ENCODE assay signal across 9 mouse cellular contexts in the genomic region with DNA sequence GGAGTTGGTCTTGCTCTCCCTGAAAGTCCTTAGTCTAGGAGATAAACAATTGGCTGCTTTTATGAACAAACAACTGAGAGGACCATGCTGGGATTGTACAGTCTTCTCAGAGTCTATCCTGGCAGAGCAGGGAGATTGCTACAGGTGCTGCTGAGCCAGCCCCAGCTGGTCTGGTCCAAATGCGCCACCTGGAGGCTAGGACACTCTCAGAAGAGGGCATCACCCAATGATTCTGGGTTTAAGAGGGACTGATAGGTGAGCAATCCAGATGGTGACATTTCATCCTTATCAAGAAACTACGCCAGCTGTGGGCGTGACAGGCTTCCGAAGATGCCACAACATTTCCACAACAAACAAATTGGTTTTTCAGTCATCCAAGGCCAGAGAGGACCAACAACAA. TPM values are rescaled to one million over a fixed set of nuclear protein-coding genes. Genes with fewer than 3 reads are reported as not detected.
DNase-seq lines count a peak whose midpoint lies in the region; ATAC-seq and TF ChIP-seq lines count a peak whose summit lies in the region.
"Had no signal": no experiment of that assay in that cellular context is flagged by ENCODE, and none has a peak within 500 bp of the region (broad histone marks: within the 10 kb centered on the region; RNA-seq: fewer than 3 reads in every experiment).

No protein-coding gene starts in this region.

- H3K9me3 ChIP-seq in embryonic facial prominence, embryonic 14.5 days (ENCODE audit: control insufficient read depth, low read length), result no peaks in the 10 kb centered on the region
- H3K9me3 ChIP-seq: heart, embryonic 15.5 days had no signal

- intact Hi-C loops in heart, postnatal 36 days (cut with DNase I), result loop anchor here (1.0 kb wide), 2 partner anchors 195 to 954 kb away; a partner anchor contains a TSS

- no peaks in the 10 kb centered on the region; the same call in 1 of the 2 replicates for H3K4me1 ChIP-seq in bone marrow, adult 2 months (ENCODE audit: control insufficient read depth, insufficient read depth, low read length)
- no peaks in the 10 kb centered on the region for H3K4me1 ChIP-seq in embryonic facial prominence, embryonic 14.5 days (ENCODE audit: control insufficient read depth, insufficient read depth, low read length)
- H3K4me1 ChIP-seq: heart, embryonic 15.5 days had no signal

- no peak for ATAC-seq in embryonic facial prominence, embryonic 14.5 days (ENCODE audit: low read depth)

- DNase-seq in ES-CJ7 (ENCODE audit: low read depth, low spot score), result peak; percentile 75
- DNase-seq in embryonic facial prominence, embryonic 14.5 days (ENCODE audit: low spot score), result peak; percentile 68
- DNase-seq in heart, postnatal 36 days, result peak; percentile 54 to 66
- peak; percentile 17 for DNase-seq in layer of hippocampus, adult 9-11 months
- peak; percentile 75 for DNase-seq in lung, postnatal 14 days
- DNase-seq in right cerebral cortex, postnatal 10 days (ENCODE audit: low spot score in 2 of 2), result peak; percentile 42 to 76
- DNase-seq in urinary bladder, postnatal 25 days (ENCODE audit: low spot score), result peak; percentile 67

- no peak overlapping the region for H3K4me3 ChIP-seq in bone marrow, adult 2 months (replicated peaks; ENCODE audit: control insufficient read depth, low read depth, low read length)
- H3K4me3 ChIP-seq in embryonic facial prominence, embryonic 14.5 days (ENCODE audit: low read depth, low read length), result no peak overlapping the region
- H3K4me3 ChIP-seq: heart, embryonic 15.5 days had no signal

- H3K4me2 ChIP-seq in embryonic facial prominence, embryonic 14.5 days (ENCODE audit: low read depth, low read length), result no peak overlapping the region
- H3K4me2 ChIP-seq: heart, embryonic 15.5 days had no signal

- H3K27me3 ChIP-seq in embryonic facial prominence, embryonic 14.5 days (replicated peaks; ENCODE audit: control insufficient read depth, insufficient read depth, low read length), result no peaks in the 10 kb centered on the region
- H3K27me3 ChIP-seq: heart, embryonic 15.5 days had no signal

- no peaks in the 10 kb centered on the region for H3K36me3 ChIP-seq in embryonic facial prominence, embryonic 14.5 days (ENCODE audit: control insufficient read depth, insufficient read depth, low read length)
- H3K36me3 ChIP-seq: heart, embryonic 15.5 days had no signal

- TF ChIP-seq CTCF in bone marrow, adult 2 months (IDR thresholded peaks at IDR 0.05; ENCODE audit: control insufficient read depth, insufficient read depth, low read length), result peak; percentile 78

- no peak overlapping the region for H3K27ac ChIP-seq in bone marrow, adult 2 months (ENCODE audit: control insufficient read depth, insufficient read depth, low read depth, low read length, poor library complexity)
- H3K27ac ChIP-seq in embryonic facial prominence, embryonic 14.5 days (replicated peaks; ENCODE audit: low read depth, low read length), result no peak overlapping the region
- H3K27ac ChIP-seq: heart, embryonic 15.5 days had no signal

- H3K9ac ChIP-seq in embryonic facial prominence, embryonic 14.5 days (ENCODE audit: low read depth, low read length), result no peak overlapping the region
- H3K9ac ChIP-seq: heart, embryonic 15.5 days had no signal

- WGBS in bone marrow, adult 2 months, result 32% methylated on average over 4 of the region's 4 CpGs
- WGBS in embryonic facial prominence, embryonic 14.5 days, result 48% methylated on average over 4 of the region's 4 CpGs

- TF ChIP-seq POLR2A in bone marrow, adult 2 months (IDR thresholded peaks at IDR 0.05; ENCODE audit: borderline replicate concordance, control insufficient read depth, low read depth, low read length), result no peak

RNA-seq across cellular contexts. Expression of a gene that starts 51.2 kb away (rescaled TPM):
- polyA plus RNA-seq in bone marrow, adult 2 months (2011; ENCODE audit: insufficient read depth, insufficient read length, low replicate concordance, missing spikeins), result 29.1 and 31.8 TPM in 2 replicates
- polyA plus RNA-seq in embryonic facial prominence, embryonic 14.5 days (2014; fragmentation: Nextera tagmentation; extraction: Ambion mirVana), result 77.3 and 81.6 TPM in 2 replicates
- total RNA-seq in heart, postnatal 36 days (2021), result 10 to 100 TPM; 35.3 to 44.0 TPM

Comparison
In these comparisons a context has a peak if more than half of its experiments do, and no peak if none do; other contexts are left out.
1. DNase-seq: peak in every context shown above with its lines; median percentile 75 in ES-CJ7; 75 in lung, postnatal 14 days; 68 in embryonic facial prominence, embryonic 14.5 days; 67 in urinary bladder, postnatal 25 days; 60 in heart, postnatal 36 days; 59 in right cerebral cortex, postnatal 10 days; 17 in layer of hippocampus, adult 9-11 months.